Mouse (Mus musculus): Measurements from ENCODE around the gene Ppp1r12b.

GRCm38 (mm10) chr1:134766448-134766847, 189.3 kb downstream of the Ppp1r12b start:
- TF ChIP-seq POLR2A (IDR thresholded peaks at IDR 0.05; ENCODE audit: low read depth, low read length) (no peak), CTCF (IDR thresholded peaks at IDR 0.05; ENCODE audit: extremely low read depth, insufficient read depth, insufficient read length, insufficient replicate concordance) (no peak)

Data from spleen, adult 2 months (tissue).